Mouse (Mus musculus) lung, postnatal 25 days (tissue): ENCODE measurements at regions not wholly inside any gene's neighbourhood (a gene's known extent, or its start where the extent isn't known, plus 50 kb on each side); places are given as distances from the start of the nearest gene placed in this dataset.

Source experiments
- DNase-seq: peaks from one replicate; pipeline ENCODE4 v3.0.0; 2022; ENCODE audit warnings: low spot score

- peak; percentile 74 for DNase-seq
These were observed 49.9 kb upstream of the Prkd1 start for GRCm38 (mm10) chr12:50698613-50699442.
